Mouse (Mus musculus) intestine, embryonic 16.5 days (tissue): ENCODE measurements around the gene Ift52. TPM values are rescaled to one million over a fixed set of nuclear protein-coding genes. Genes with fewer than 3 reads are reported as not detected.
A peak's percentile ranks its signal among the peaks of the same experiment; 100 is the strongest.

Experiments
- ATAC-seq: fragments of 200-750 bp; cut with Nextera tagmentation; 2 replicates; pipeline ENCODE4 v1.8.0; 2017; ENCODE audit warnings: moderate TSS enrichment, moderate library complexity
- H3K27ac ChIP-seq: fragments of 300-500 bp; sonication (generic); 2 replicates; pipeline ENCODE4 v1.5.1; 2014; ENCODE audit warnings: mild to moderate bottlenecking, low read length
- H3K27me3 ChIP-seq: fragments of 300-500 bp; sonication (generic); replicated peaks from 2 replicates; pipeline ENCODE4 v1.6.1; 2014; ENCODE audit warnings: low read length, control low read depth, mixed read lengths; ENCODE audit not compliant: control insufficient read depth, insufficient read depth
- H3K36me3 ChIP-seq: fragments of 300-500 bp; sonication (generic); 2 replicates; pipeline ENCODE4 v1.6.1; 2014; ENCODE audit warnings: low read length, control low read depth; ENCODE audit not compliant: control insufficient read depth, insufficient read depth
- H3K4me1 ChIP-seq: fragments of 300-500 bp; sonication (generic); 2 replicates; pipeline ENCODE4 v1.6.1; 2014; ENCODE audit warnings: low read length, control low read depth, mixed read lengths; ENCODE audit not compliant: control insufficient read depth, insufficient read depth
- H3K4me2 ChIP-seq: fragments of 300-500 bp; sonication (generic); 2 replicates; pipeline ENCODE4 v1.6.1; 2014; ENCODE audit warnings: low read depth, low read length, control low read depth
- H3K4me3 ChIP-seq: fragments of 300-500 bp; sonication (generic); 2 replicates; pipeline ENCODE4 v1.5.1; 2014; ENCODE audit warnings: mild to moderate bottlenecking, low read length
- H3K9ac ChIP-seq: fragments of 300-500 bp; sonication (generic); 2 replicates; pipeline ENCODE4 v1.6.1; 2014; ENCODE audit warnings: low read depth, low read length
- H3K9me3 ChIP-seq: fragments of 300-500 bp; sonication (generic); 2 replicates; pipeline ENCODE4 v1.6.1; 2016; ENCODE audit warnings: low read length, control low read depth; ENCODE audit not compliant: control insufficient read depth
- WGBS: fragments of 180-500 bp; shearing (Covaris S2); extraction: QIAGEN DNeasy Blood & Tissue Kit; methylation state at CpG from one replicate; pipeline ENCODE4 v1.1.7; 2014; 5-methylcytosine and 5-hydroxymethylcytosine counted together
- polyA plus RNA-seq: library from polyadenylated mRNA; unstranded; fragments of >200 nt; fragmentation: Nextera tagmentation; extraction: Ambion mirVana; gene quantifications from 2 replicates; pipeline ENCODE4 v1.2.1, GENCODE M21; 2015

Gene Ift52
- 44.0 and 48.1 TPM in 2 replicates for polyA plus RNA-seq

DNA sequence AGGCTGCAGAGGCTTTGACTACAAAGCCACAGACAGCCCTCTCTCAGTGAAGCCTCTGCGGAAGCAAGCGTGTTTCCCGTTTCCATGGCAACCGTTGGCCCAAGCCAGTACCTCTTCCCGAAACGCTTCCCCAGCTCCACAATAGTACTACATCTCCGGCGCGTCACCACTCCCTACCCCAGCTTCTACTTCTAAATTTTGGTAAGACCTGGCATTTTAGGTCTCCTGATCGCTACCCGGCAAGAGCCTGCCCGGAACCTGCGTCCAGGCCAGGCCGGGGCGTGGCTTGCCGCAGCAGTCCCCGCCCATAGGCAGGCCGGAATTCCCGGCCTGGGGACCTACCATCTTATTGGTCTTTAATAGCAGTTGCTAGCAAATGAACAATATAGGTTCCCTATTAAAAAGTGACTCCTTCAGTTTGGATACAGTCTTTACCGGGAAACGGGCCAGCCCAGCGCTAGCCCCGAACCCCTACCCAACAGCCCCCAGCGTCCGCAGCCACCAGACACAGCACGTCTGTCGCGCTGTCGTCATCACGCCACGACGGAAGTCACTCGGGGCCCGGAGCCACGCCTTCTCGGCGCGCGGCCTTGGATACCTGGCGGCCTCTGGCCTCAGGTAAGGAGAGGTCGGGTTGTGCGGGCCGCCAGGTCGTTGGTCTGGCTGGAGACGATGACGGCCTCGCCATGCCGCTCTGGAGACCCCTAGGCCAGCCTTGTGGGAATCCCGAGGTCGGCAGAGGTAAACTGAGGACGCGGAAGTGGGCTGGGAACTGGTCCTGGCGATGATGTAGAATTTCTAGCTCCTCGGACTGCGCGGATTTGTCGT, at the start of gene Ift52:
Gene Ift52, plus strand, starts transcription at position 439 of the 828 bp plus-strand sequence.
- WGBS: under 1% methylated on average over 57 of the region's 57 CpGs
- peak within 1 kb of the TSS; percentile 80 for H3K9ac ChIP-seq
- peaks cover 9% of the 10 kb centered on the region for H3K4me1 ChIP-seq
- no peaks in the 10 kb centered on the region for H3K36me3 ChIP-seq
- no peaks in the 10 kb centered on the region for H3K9me3 ChIP-seq
- H3K27ac ChIP-seq: peak within 1 kb of the TSS; percentile 49; the same call in 1 of the 2 replicates
- ATAC-seq: peak; percentile 97
- peak within 1 kb of the TSS; percentile 74 for H3K4me3 ChIP-seq
- no peaks in the 10 kb centered on the region for H3K27me3 ChIP-seq
- peak within 1 kb of the TSS; percentile 71 for H3K4me2 ChIP-seq

- 10% methylated on average over 5 of the region's 5 CpGs for WGBS
- Histone ChIP-seq H3K27ac (no peak overlapping the region), H3K4me2 (no peak overlapping the region), H3K4me3 (no peak overlapping the region), H3K4me1 (peaks cover 7% of the 10 kb centered on the region), H3K9me3 (no peaks in the 10 kb centered on the region), H3K27me3 (no peaks in the 10 kb centered on the region), H3K36me3 (no peaks in the 10 kb centered on the region), H3K9ac (no peak overlapping the region)
- 0 out of 2 replicates have a peak, but pooled peaks have one; percentile 10 for ATAC-seq
Observed at GRCm38 (mm10) chr2:162968357-162968756, 48.8 kb upstream of the Ift52 start.

DNA sequence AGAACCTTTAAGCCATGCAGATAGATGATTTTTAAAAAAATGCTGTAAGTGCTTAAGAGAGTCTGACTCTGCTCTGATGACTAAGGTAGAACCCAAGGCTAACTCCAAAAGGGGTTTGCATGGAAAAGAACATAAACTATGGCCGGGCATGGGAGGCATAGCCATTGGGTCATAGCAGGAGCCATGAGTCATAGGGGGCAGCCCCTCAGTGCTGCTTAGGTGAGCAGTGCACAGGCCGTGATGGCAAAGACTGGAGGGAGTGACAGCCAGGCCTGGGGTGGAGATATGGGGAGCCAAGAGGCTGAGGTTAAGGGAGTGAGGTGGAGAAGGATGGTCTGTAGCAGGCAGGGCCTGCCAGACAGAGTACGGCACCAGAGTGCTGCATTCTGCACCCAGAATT, 48.1 kb upstream of the Ift52 start:
- H3K9ac ChIP-seq: no peak overlapping the region
- no peaks in the 10 kb centered on the region for H3K27me3 ChIP-seq
- no peak overlapping the region for H3K4me3 ChIP-seq
- no peak overlapping the region for H3K27ac ChIP-seq
- ATAC-seq: no peak
- 78% methylated on average over 3 of the region's 3 CpGs for WGBS
- H3K36me3 ChIP-seq: no peaks in the 10 kb centered on the region
- H3K4me2 ChIP-seq: no peak overlapping the region
- H3K4me1 ChIP-seq: peaks cover 13% of the 10 kb centered on the region
- no peaks in the 10 kb centered on the region for H3K9me3 ChIP-seq

DNA sequence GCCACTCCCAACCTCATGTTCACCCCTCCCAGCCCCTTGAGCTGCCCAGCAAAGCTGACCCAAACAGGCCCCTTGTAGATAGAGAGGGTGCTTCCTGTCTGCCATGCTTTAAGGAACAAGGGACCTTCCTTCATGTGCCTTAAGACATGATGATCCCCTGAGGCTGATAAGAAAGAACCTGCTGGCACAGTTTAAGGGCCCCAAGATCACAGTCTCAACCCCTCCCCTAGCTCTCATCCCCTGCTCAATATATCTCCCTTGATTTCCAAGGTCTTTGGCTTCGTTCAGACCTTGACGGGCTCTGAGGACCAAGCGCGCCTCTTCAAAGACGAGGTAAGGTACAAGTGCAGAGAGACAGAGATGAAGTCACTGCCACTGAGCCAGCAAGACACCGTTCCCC, 46.3 kb upstream of the Ift52 start:
- Histone ChIP-seq H3K9me3 (no peaks in the 10 kb centered on the region), H3K27ac (no peak overlapping the region), H3K4me2 (no peak overlapping the region), H3K4me3 (no peak overlapping the region), H3K9ac (no peak overlapping the region), H3K27me3 (no peaks in the 10 kb centered on the region), H3K4me1 (peaks cover 13% of the 10 kb centered on the region), H3K36me3 (no peaks in the 10 kb centered on the region)
- 75% methylated on average over 6 of the region's 6 CpGs for WGBS
- no peak for ATAC-seq

- Histone ChIP-seq H3K27ac (no peak overlapping the region), H3K9me3 (no peaks in the 10 kb centered on the region), H3K4me3 (no peak overlapping the region), H3K4me1 (peaks cover 13% of the 10 kb centered on the region), H3K4me2 (no peak overlapping the region), H3K27me3 (no peaks in the 10 kb centered on the region), H3K9ac (no peak overlapping the region), H3K36me3 (no peaks in the 10 kb centered on the region)
- peak; percentile 67 for ATAC-seq
- 31% methylated on average over 7 of the region's 7 CpGs for WGBS
Observed at GRCm38 (mm10) chr2:162972752-162973151, 44.4 kb upstream of the Ift52 start.

DNA sequence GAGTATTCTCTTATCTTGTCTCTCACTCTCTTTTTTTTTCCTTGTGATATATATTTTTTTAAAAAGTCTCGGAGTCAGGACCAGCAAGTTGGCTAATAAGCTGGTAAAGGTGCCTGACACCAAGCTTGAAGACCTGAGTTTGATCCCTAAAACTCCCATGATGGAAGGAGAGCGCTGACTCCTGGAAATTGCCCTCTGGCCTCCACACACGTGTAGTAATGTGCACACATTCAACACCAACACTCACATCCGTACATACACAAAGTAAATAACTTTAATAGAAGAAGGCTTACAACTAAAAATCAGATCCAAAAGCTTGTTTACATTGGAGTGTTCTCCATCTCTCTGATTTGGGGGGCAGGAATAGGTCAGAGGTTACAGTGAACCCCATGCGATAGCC, 43.9 kb upstream of the Ift52 start:
- Histone ChIP-seq H3K4me2 (no peak overlapping the region), H3K27me3 (no peaks in the 10 kb centered on the region), H3K4me1 (peaks cover 13% of the 10 kb centered on the region), H3K36me3 (no peaks in the 10 kb centered on the region), H3K27ac (no peak overlapping the region), H3K9ac (0 out of 2 replicates have a peak overlapping the region, but pooled peaks have one; percentile 14), H3K4me3 (no peak overlapping the region), H3K9me3 (no peaks in the 10 kb centered on the region)
- no peak; the same call in 1 of the 2 replicates for ATAC-seq
- 64% methylated on average over 5 of the region's 5 CpGs for WGBS

DNA sequence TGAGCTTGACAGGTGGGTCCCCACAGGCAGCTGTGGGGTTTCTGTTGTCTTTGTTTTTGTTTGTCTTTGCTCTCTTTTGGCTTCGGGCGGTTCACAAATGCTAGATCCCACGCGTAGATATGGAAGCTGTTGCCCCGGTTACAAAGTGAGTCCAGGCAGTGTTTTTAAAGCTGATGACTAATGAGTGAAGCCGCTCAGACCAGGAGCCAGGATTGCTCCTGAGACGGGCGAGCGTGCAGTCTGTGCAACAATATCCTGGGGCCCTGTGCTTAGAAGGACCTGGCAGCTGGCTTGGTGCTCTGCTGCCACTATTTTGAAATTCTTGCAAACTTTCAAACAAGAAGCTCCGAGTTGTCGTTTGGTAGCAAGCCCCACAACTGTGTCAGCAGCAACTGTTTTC, 43.5 kb upstream of the Ift52 start:
- 21% methylated on average over 11 of the region's 11 CpGs for WGBS
- ATAC-seq: peak; percentile 43; the same call in 1 of the 2 replicates

DNA sequence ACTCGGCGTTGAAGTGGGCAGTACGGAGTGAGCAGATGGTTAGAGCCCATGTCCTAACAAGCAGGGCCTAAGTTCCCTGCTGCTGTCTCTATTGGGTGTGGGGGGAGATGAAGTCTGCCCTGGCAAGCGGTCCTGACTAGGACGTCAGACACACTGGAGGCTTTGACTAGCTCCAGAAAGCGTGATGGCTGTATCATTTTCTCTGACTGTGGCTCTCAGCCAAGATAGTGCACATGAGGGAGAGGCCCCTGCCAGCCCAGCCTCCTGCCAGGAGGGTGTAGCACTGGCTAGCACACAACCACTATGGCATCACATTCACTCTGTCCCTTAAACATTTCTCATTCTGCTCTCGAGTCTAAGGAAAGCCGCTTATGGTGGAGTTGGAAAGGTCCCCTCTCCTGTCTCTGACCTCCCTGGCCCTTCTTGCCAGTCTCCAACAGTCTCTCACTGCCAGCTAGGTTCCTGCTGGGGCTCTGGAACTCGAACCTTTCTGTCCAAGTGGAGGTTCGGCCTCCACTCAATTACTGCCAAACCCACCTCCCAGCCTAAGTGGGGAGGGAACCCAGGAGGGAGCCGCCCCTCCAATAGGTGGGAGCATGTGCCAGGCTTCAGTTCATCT, 41.9 kb upstream of the Ift52 start:
- Histone ChIP-seq H3K4me3 (no peak overlapping the region), H3K27me3 (no peaks in the 10 kb centered on the region), H3K27ac (no peak overlapping the region), H3K9ac (no peak overlapping the region), H3K4me2 (no peak overlapping the region), H3K9me3 (no peaks in the 10 kb centered on the region), H3K36me3 (no peaks in the 10 kb centered on the region), H3K4me1 (peaks cover 13% of the 10 kb centered on the region)
- 74% methylated on average over 11 of the region's 11 CpGs for WGBS
- ATAC-seq: no peak

More for the DNA sequence above, 43.5 kb upstream of the Ift52 start:
- no peaks in the 10 kb centered on the region for H3K27me3 ChIP-seq
- H3K9ac ChIP-seq: 0 out of 2 replicates have a peak overlapping the region, but pooled peaks have one; percentile 14
- peaks cover 13% of the 10 kb centered on the region for H3K4me1 ChIP-seq
- H3K4me3 ChIP-seq: no peak overlapping the region
- no peak overlapping the region for H3K4me2 ChIP-seq
- no peak overlapping the region for H3K27ac ChIP-seq
- no peaks in the 10 kb centered on the region for H3K36me3 ChIP-seq
- H3K9me3 ChIP-seq: no peaks in the 10 kb centered on the region

- Histone ChIP-seq H3K9me3 (no peaks in the 10 kb centered on the region), H3K36me3 (no peaks in the 10 kb centered on the region), H3K4me2 (no peak overlapping the region), H3K4me3 (no peak overlapping the region), H3K27me3 (no peaks in the 10 kb centered on the region), H3K9ac (no peak overlapping the region), H3K27ac (no peak overlapping the region), H3K4me1 (peaks cover 13% of the 10 kb centered on the region)
- 75% methylated on average over 4 of the region's 4 CpGs for WGBS
- ATAC-seq: no peak
Observed at GRCm38 (mm10) chr2:162976001-162976400, 41.2 kb upstream of the Ift52 start.
